Mouse (Mus musculus): Measurements from ENCODE around the gene Ccl24.
"Not testable (repeated sequence)": the region's sequence is repeated elsewhere in the genome, so short reads cannot be mapped to it uniquely, and the experiment has no call there.

The Ccl24 gene

DNA sequence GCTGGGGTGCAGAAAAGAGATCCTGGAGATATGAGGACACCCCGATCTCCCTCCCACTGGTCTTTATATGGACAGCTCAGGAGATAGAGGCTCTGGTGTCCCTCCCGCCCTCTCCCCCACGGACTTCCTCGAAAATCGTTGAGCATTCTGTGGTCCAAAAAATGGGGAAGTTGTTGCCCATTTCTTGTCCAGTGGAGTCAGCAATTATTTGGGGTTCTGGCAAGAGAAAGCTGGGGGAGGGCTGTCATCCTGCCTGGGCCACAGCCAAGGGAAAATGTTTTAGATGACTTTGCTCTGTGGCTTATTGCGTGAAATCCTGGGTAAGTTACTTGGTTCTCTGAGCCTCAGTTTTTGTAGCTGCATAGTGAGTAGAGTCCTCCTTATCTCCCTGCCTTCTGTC is at the start of gene Ccl24:
Ccl24 (minus strand) TSS at position 44 of the 400 bp plus-strand sequence.
- no peak for DNase-seq

DNA sequence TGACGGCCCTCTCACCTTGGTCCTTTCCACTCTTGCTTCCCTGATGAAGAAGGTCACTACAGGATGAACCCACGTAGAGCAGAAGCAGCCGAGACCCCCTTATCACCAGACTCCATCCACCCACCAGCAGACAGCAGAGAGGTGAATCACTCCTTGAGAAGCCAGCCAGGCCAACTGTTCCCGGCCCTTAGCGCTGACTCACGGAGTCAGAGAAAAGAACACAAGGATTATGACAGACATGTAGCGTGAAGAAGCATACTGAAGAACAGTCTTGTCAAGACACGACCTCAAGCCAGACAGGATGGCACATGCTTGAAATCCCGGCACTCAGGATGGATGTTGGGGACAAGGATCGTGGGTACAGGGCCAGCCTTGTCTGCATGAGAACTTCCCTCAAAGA is 48.9 kb upstream of the Ccl24 start:
- no peak for DNase-seq

DNA sequence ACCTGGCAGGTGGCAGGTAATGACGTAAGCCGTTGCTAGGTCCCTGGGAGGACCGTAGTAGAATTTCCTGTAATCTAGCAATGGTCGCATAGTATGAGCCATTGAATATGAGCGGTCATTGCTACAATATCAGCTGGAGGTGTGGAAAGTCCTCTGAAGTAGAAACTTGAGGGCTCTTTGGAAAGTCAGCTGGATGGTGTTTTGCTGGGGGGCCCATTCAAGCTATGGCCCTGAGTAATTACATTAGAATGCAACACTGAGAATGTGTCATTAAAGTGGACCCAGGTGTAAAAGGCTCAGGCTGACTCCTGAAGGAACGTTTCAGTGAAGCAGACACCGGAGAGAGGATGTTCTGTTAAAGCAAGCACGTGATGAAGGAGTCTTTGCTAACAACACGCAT is 47.7 kb upstream of the Ccl24 start:
- DNase-seq: no peak

DNA sequence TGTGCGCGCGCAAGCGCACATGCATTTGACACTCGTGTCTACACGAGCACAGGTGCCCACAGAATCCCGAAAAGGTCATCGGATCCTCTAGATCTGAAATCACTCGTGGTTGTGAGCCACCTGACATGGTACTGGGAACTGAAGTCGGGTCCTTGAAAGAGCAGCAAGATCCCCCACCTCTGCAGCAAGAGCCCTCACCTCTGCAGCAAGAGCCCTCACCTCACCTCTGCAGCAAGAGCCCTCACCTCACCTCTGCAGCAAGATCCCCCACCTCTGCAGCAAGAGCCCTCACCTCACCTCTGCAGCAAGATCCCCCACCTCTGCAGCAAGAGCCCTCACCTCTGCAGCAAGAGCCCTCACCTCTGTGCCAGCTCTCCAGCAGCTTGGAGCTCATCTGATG is 46.9 kb upstream of the Ccl24 start:
- DNase-seq: not testable (repeated sequence)

DNA sequence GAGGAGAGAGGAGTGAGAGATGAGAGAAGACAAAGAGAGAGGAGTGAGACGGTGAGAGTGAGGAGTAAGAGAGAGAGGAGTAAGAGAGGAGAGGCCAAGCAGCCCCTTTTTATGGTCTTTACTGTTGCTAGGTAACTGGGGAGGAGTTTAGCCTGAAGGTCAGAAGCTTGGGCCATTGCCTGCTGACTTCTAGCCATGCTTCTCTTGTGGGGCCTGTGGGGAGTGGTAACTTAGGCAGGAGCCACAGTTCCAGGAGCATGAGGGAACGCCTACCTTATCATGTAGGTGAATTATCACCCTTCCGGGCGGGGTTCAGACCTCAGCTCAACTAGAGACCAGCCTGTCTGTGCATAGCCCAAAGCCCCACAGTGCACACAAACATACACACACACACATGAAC is 36.9 kb upstream of the Ccl24 start:
- no peak for DNase-seq

DNA sequence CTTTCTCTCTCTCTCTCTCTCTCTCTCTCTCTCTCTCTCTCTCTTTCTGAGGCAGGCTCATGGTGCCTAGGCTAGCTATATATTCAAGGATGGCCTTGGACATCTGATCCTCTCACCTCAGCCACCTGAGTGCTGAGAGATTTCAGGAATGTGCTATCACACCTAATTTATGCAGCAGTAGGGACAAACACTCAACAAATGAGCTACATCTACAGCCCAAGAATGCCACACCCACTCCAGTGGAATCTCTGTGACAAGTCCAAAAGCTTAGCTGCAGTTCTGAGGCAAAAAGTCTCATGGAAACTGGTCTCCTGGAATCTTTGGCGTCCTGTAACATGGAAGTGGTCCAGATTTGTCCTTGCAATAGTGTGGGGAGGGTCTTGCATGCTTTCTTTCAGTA is 34.7 kb upstream of the Ccl24 start:
- DNase-seq: no peak

DNA sequence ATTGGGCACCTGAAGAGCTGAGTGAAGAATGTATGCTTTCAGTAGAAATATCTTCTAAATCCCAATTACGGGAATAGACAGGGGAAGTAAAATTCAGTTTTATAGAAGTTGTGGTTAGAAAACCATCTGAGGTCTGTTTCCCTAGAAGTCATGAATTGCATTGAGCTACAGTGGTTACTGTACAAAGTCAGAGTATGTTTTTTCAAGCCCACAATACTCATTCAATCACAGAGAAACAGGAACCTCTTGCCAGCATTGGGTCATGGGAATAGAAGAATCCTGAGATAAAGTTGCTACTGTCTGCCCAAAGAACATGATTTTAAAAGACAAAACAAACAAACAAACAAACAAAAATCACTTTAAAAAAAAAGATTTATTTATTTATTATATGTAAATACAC is 33.9 kb upstream of the Ccl24 start:
- not testable (repeated sequence) for DNase-seq

DNA sequence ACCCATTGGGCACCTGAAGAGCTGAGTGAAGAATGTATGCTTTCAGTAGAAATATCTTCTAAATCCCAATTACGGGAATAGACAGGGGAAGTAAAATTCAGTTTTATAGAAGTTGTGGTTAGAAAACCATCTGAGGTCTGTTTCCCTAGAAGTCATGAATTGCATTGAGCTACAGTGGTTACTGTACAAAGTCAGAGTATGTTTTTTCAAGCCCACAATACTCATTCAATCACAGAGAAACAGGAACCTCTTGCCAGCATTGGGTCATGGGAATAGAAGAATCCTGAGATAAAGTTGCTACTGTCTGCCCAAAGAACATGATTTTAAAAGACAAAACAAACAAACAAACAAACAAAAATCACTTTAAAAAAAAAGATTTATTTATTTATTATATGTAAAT is 31.8 kb upstream of the Ccl24 start:
- not testable (repeated sequence) for DNase-seq

DNA sequence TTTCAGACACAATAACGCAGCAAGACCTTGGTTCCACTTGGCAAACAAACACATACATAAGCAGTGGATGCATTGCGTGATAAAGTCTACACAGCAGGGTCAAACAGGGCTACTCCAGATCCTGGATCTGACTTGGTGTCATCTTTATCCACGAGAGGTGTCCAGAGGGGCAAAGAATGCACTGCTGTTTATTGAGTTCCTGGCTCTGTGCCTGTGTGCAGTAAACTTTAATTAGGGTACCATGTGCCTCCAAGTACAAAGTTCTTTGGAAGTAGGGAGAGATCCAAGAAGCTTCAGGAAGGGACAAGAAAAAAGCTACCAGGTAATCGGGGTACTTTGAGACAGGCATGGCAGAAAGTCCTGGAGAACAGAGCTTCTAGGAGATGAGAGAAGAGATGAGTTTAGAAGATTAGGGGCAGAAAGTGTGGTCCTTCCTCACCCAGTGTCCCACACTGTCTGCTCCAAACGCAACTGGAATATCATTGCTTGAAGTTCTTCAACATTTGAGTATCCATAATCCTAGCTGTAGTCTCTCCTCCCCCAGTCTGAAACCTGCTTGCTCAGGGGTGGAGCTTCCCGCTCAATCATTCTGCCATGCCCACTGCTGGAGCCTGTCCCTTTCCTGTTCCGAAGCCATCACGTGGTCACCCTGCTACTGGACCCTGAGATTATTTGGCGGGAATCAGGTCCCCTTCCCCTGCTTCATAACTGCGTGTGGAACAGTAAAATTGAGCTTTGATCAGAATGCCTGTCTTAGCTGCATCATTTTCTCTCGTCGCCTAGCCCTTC is 17.3 kb upstream of the Ccl24 start:
- DNase-seq: no peak

DNA sequence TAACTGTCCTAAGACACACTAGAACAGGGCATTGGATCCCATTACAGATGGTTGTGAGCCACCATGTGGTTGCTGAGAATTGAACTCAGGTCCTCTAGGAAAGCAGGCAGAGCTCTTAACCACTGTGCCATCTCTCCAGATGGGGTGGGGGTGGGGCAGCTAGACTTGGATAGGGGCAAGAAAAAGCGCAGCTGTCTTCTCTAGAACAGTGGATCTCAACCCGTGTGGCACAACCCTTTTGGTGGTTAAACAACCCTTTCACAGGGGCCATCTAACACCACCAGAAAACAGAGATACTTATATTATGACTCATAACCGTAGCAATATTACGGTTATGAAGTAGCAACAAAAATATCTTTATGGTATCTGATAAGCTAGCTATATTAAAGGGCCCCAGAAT is 14.9 kb upstream of the Ccl24 start:
- no peak for DNase-seq

DNA sequence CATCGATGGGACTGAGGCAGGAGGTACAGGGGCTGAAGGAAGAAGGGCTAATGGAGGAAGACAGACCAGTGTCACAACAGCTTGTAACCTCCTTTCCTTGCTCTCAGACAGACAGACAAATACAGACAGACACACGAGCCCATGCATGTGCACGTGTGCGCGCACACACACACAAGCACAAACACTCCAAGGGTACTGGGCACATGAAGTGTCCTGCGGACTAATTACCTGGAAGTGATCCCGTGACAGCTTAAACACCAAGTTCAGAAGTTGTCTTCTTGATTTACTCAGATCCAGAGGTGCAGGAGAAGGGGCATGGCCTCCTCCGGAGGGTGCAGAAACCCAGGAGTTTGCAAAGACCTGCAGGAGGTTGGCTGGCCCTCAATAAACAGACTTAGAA is 12.8 kb upstream of the Ccl24 start:
- DNase-seq: no peak

DNA sequence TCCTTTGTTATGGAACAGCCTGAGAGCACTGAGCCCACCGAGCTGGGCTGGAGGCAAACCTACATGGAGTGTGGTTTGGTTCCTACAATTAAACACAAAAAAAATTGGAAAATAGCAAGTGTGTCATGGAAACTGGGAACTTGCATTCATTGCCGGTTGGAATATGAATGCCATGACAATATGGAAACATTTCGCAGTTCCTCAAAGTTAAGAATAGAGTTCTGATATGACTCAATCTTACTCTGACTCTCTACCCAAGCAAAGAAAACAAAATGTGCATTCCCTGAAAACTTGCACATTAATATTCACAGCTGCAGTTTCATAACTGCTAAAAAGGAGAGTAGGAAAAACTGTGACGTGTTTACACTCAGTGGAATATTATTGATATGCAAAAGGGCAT is 9.5 kb upstream of the Ccl24 start:
- no peak for DNase-seq

DNA sequence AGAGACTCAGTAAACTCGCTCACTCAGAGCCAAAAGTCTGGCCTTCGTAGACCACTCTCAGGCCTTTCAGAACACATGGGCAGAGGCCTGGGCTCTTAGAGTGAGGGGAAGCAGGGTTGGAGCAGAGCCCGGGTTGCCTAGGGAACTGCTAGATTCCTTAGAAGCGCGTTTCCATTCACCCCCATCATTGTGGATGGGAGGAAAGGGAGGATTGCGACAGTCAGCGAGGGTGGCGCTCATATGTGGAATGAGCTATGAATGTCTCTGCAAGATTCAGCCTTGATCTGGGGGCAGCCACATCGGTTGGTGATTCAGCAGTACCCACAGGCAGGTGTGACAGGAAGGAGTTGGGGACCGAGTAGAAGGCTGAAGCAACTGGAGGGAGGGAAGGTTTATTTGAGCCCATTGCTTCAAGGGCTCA is 6.5 kb upstream of the Ccl24 start:
- peak; percentile 36 for DNase-seq

DNA sequence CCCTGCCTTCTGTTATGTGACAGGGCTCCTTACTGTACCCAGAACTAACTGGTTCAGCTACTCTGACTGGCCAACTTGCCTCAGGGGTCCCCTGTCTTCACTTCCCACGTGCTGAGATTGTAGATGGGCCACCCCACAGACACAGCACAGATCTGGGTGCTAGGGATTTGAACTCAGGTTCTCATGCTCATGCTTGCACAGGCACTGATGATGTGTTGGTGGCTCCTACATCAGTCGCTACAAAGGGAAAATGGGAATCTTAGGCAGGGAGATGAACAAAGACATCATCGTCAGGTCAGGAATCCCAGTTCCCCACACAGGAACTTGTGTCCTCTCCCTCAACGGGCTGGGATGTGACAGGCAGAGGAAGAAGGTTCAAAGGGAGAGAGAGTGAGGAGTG is 3.2 kb upstream of the Ccl24 start:
- DNase-seq: no peak

DNA sequence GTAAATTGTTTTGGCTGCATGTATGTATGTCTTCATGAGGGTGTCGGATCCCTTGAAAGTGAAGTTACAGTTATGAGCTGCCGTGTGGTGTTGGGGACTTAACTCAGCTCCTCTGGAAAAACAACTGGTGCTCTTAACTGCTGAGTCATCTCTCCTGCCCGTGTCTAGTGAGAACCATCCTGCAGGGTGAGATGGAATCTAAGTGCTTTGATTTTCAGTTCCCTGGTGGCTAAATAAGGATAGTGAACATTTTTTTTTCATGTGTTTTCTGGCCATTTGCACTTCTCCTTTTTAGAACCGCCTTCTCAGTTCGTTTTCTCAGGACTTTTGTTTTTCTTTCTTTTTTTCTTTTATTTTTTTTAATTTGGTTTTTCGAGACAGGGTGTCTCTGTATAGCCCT is 4.2 kb downstream of the Ccl24 start:
- DNase-seq: no peak

DNA sequence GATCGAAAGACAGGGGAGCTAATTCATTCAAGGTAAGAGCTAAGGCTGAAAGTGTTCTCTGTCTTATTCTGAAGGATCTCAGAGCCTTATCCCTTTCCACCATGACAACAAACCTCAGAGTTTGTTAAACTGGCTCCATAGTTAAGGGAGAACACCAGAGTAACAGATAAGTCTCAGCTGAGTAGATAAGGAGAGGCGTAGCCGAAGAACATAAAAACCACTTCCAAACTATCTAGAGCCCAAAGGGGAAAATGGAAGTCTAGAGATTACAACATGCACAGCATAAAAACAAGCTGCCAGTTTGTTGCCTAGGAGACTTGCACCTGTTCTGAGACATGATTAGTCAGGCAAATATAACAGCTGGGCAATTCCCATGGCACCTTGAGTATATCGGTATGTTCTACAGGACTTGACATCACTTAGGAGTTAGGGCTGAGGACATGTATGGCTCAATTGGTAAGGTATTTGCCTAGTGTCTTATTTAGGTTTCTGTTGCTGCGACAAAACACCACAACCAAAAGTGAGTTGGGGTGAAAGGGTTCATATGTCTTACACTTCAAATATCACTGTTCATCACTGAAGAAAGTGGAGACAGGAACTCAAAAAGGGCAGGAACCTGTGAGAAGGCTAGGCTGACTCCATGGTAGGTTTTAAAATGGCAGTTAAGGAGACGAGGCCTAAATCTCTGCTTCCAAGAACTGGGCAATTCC is 5.1 kb downstream of the Ccl24 start:
- no peak for DNase-seq

DNA sequence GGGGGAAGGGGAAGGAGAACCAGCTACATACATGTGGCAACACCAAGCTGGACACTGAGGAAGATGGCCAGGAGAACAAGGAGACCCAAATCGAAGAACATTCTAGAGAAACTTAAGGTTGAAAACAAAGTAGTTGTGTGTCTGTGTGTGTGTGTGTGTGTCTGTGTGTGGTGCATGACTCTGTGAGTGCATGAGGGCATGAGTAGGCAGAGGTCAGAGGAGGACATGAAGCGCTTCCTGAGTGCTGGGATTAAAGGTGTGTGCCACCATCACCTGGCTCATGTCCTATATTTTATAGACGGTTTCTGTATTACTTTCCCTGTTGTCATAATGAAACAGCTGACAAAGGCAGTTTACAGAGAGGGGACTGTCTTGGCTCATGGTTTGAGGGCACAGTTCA is 9.4 kb downstream of the Ccl24 start, which contains the start of gene Ccl26:
Ccl26 (minus strand) TSS at position 101 of the 400 bp plus-strand sequence.
- DNase-seq: no peak

DNA sequence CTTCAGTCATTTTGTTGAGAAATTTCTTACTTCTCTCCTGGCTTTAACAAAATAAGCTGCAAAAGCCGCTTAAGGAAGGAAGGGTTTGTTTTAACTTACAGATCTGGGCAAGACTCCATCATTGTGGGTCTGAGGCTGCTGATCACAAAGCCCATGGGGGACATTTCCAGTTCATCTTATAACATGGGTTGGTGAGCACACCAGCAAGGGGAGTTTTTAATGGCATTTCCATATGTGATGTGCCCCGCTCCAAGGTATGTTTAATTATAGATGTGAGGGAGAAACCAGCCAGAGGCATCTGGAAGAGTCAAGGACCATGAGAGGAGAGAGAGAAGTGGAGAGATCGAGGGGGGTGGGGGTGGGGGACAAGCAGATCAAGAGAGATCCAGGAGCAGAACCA is 15.2 kb downstream of the Ccl24 start:
- DNase-seq: no peak

DNA sequence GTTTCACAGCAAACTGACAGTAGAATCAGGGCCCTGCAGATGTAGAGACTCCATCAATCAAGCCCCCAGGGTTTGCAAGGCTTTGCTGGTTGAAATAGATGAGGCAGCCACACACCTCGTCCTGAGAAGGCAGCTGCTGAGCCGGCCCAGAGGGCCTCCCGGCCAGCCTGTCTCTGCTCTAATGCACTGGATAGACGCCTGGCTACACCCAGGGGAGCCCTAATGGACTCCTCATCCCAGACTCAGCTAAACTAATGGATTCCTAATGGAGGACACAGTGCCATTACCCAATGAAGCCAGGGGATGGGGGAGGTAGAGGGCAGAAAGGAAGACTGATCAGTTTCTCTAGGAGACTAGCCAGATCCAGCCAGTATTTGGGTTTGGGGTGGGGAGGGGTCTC is 15.8 kb downstream of the Ccl24 start:
- no peak for DNase-seq

DNA sequence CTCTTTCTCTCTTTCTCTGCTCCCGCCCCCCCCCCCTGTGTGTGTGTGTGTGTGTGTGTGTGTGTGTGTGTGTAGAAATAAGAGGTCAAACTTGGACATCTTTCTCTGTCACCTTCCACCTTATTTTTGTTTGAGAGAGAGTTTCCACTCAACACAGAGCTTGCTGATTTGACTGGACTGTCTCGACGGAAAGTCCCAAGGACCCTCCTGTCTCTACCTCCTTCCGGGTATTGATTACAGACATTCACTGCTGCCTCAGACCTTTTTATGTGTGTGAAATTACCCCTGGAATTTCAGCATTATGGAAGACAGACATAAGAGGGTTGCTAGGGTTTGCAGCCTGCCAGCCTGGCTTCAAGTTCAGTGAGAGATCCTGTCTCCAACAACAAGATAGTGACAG is 16.6 kb downstream of the Ccl24 start:
- DNase-seq: no peak

DNA sequence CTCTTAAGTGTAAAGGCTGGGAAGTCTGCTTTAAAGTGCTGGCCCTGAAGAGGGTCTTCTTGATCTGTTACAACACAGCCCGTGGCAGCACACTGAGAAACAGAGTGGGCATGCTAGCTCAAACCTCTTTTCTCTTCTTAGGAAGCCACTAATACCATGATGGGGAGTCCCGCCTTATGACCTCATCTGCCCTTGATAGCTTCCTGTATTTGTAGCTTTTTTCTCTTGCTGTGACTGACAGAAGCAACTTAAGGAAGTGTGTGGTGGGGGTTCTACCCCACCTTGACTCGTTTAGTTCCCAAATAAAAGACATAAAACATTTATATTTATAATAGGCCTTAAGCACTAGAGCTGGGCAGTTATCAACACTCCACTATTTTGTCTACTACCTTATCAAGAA is 21.3 kb downstream of the Ccl24 start:
- no peak for DNase-seq

DNA sequence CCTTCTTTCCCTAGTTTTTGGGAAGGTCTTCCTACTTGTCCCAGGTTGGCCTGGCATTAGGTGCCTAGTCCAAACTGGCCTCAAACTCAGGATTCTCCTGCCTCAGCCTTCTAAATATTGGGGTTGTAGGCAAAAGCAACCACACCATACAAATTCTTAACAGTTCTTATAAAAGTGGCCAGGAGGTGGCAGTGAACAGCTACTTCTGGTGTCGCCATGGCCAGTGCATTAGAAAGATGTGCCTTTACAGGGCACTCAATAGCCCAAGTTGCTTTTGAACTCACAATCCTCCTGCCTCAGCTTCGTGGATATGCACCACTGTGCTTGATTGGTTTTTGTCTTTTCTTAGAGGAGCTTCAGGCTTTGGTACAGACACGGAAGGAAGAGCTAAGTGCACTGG is 21.9 kb downstream of the Ccl24 start:
- DNase-seq: no peak

DNA sequence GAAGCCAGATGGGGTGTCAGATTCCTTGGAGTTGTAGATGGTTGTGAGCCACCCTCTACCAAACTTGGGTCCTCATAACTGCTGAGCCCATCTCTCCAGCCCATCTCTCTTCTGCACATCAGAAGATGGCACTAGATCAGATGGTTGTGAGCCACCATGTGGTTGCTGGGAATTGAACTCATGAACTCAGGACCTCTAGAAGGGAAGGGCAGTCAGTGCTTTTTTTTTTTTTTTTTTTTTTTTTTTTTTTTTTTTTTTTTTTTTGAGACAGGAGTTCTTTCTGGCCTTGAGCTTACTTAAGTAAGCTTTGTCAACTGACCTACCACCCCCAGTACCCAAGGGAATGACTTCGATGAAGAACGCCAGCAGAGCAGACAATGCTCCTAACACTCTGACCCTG is 24.9 kb downstream of the Ccl24 start:
- no peak for DNase-seq

All from right cerebral cortex, postnatal 25 days (tissue).